Mouse (Mus musculus) layer of hippocampus, postnatal 25 days (tissue): ENCODE results near the gene Uqcc2. TPM values are rescaled to one million over a fixed set of nuclear protein-coding genes. Genes with fewer than 3 reads are reported as not detected.

Source experiments
- DNase-seq, 2 experiments: peaks; one replicate each; pipeline ENCODE4 v3.0.0; 2022; ENCODE audit warnings: mixed read lengths in 2 of 2, low spot score in 1 of 2; ENCODE audit errors: extremely low spot score in 1 of 2
- total RNA-seq, 2 experiments: library from RNA; stranded (reverse); gene quantifications; 2 replicates each; pipeline ENCODE4 v1.2.3; 2021

Gene Uqcc2
- total RNA-seq, 2 experiments from 2014 or later: 199 to 213 TPM

GRCm38 (mm10) chr17:27155752-27156151, 22.0 kb upstream of the Uqcc2 start:
- no peak for DNase-seq

DNA sequence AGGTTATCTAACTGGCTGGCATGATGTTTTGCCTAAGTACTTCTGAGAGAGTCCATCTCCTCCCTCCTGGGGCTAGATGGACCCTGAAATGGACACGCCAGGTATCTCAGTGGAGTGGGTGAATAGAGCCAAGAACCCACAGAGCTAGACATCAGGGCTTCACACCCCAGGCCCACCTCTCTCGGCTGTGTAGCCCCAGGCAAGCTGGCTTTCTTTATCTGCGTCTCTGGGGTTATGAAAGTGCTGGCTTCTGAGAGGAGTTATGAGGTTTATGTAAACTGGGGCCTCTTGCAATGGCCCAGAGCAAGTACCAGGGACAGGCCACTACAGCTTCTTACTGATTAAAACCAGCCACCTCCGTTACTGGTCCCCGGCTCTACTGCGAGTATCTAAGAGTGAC, 21.2 kb upstream of the Uqcc2 start:
- DNase-seq: no peak

- DNase-seq: no peak
Measured at GRCm38 (mm10) chr17:27154256-27154655, 20.5 kb upstream of the Uqcc2 start.

DNA sequence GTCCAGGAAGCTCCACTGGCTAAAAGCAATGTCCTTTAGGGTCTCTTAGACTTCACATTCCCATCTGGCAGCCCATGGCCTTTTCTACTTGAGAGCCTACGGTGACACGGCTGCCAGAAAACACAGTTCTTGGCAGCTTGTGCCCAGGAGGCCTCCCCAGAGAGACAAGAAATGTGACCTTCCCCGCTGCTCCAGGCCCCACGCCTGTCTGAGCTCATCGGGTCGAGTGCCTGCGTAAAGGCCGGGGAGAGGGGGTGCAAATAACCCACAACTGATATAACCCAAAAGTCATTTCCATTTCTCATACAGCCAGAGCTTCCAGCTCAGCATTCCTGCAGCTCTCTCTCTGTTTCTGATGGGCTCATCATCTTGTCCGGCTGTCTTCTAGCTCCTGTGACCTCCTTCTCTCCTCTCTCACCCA, 20.1 kb upstream of the Uqcc2 start:
- no peak for DNase-seq

DNA sequence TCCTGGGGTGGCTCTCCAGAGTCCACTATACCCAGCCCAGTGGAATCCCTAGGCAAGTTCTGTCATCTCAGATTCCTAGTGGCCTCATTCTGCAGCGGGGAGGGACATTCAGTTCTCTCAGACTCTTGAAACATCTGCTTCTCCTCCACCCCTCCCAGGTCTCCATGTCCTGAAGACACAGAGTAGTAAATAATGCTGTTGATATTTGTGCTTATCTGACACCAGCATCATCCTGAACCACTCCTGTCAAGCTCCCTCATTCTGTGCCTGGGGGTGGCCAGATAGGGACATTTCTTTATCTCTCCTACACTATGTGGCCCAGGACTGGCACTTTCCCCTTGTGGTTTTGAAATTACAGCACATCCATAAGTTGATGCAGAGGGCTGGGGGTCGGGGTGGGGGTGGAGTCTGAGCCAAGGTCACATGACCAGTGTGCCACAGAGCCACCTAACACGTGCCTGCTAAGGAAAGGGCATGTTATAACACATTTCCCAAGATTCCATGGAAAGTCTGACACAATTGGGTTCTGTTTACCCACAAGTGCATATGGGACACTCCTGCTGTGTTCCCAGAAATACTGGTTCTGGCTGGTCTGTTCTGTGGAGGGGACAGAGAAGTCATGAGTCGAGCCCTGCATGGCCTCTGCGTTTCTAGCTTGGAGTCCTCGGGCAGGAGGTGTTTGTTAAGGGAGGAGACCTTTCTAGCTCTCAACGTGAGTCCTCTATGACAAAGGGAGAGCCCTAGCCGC, 19.4 kb upstream of the Uqcc2 start:
- no peak for DNase-seq

- DNase-seq: no peak
Measured at GRCm38 (mm10) chr17:27151411-27151810, 17.7 kb upstream of the Uqcc2 start.

DNA sequence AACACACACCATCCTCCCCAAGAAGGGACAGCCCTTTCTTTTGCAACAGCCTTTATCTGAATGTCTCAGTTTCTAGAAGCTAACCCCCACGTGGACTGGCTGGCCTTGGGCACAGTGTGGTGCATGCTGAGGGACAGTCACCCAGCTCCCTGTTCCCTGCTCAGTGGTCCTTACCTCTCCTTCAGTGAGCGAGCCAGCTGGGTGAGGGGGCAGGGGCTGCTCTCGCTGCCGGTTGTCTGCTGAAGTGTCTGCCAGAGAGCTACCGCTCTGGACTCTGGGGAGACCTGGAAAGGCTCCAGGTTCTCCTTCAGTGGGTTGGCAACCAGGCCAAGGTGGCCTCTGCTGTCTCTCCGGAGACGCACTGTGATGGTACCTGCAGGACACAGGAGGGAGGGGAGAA, 17.2 kb upstream of the Uqcc2 start:
- DNase-seq: no peak

DNA sequence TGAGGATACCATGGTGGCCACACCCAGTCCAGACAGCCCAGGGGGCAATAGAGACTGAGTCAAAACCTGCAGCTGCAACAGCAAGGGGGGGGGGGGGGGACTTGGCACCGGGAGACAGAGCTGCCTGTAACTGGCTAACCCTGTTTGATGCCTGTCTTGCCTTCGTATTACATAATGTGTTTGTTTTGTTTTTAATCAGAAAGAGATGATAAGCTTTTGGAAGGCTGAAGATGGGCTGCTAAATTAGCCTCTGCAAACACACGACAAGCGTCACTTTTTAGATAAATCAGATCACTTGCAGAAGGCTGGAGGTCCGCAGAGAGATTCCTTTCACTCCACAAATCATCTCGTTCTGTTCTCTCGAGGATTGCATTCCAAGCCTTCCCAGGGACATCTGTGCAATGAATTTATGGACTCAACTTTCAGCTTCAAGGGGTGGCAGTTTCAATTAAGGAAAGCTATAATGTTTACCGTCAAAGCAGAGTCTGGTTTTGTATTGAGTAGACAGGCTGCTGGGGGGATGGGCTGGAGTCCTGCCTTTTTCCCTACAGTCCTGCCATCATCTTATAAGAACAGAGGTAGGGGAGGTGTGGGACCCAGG, 12.7 kb upstream of the Uqcc2 start:
- no peak for DNase-seq

DNA sequence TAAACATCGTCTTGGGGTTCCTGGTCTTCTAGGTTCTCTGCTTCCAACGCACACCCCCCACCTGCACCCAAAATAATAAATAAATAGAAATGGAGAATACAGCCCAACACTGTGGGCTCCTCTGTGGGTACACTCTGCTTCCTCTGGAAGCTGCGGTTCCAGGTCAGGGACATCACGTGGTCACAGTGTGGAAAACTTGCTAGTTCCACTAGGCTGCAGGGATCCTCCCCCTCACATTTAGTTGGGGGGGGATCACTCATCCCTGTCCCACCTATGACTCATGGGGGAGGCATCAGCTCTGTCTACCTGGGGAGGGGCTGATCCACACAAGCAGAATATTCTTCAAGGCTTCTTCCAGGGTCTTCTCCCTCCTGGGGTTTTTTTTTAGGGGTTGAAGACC, 10.4 kb upstream of the Uqcc2 start:
- DNase-seq: no peak

- no peak for DNase-seq
Measured at GRCm38 (mm10) chr17:27141971-27142450, 8.3 kb upstream of the Uqcc2 start.

GRCm38 (mm10) chr17:27140262-27140661, 6.5 kb upstream of the Uqcc2 start:
- DNase-seq: no peak

DNA sequence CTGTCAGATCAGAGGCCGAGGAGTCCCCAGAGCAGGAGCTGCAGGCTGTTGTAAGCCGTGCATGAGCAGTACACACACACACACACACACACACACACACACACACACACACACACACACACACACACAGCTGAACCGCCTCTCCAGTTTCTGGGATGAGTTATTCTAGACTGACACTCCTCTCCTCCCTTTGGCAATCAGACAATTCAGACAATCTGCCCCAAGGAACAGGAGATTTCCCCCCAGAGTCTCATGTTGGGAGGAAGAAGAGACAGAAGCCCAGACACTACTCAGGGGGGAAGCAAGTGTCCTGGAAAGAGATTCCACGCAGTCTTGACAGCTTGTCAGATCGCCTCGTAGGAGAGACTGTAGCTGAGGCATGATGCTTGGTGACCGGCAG, 5.6 kb upstream of the Uqcc2 start:
- no peak for DNase-seq

DNA sequence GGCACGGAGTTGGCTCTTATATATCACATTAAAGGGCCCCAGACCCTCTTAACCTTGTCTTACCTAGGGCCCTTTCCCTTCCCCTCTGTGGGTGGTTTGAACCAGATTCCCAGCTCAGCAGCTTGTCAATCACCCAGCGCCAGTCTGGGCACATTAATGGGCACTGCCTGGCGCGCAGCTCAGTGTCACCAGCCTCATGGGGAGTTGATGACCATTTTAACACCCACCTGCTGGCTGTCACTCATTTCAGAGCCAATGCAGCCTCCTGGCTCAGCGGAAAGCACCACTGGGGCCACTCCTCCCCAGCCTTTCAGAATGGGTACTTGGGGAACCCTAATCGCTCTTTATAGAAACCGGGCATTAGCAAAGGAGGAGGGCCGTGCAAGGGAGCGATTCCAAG, 4.7 kb upstream of the Uqcc2 start:
- DNase-seq: no peak

- no peak for DNase-seq
Measured at GRCm38 (mm10) chr17:27134715-27135114, 999 bp upstream of the Uqcc2 start.

DNA sequence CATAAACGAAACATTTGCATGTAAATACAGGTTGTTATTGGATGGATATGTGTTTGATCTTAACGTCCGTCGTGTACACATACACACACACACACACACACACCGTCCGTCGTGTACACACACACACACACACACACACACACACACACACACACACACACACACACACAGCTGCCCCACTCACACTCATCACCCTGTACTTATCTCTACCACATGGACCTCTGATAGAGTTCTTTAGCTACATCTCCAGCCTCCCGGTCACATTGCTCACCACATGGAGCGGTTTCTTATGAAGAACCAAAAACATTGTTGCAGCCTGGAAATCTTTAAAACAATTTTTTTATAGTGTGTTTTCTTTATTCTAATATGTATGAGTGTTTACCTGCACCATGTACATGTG, 471 bp upstream of the Uqcc2 start:
- DNase-seq: no peak

GRCm38 (mm10) chr17:27132238-27132637, 1.5 kb downstream of the Uqcc2 start:
- DNase-seq: no peak

DNA sequence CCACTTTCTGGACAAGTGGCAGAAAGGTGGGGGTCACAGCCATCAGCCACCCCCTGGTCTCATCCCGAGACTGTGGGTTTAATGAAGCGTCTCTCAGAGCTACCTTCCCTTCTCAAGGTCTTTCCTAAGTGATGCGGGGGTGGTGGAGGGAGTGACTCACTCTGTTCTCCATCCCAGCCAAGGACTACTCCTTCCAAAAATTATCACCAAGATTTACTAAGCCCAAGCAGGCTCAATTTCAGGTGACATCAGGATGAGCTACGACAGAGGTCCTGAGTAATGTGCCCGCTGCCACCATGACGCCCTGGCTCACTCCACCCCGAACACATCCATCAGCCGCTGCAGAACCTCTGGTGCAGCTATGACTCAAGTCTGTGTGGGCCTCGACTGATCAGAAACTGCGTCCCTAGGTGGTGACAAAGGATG, 2.5 kb downstream of the Uqcc2 start:
- no peak for DNase-seq

DNA sequence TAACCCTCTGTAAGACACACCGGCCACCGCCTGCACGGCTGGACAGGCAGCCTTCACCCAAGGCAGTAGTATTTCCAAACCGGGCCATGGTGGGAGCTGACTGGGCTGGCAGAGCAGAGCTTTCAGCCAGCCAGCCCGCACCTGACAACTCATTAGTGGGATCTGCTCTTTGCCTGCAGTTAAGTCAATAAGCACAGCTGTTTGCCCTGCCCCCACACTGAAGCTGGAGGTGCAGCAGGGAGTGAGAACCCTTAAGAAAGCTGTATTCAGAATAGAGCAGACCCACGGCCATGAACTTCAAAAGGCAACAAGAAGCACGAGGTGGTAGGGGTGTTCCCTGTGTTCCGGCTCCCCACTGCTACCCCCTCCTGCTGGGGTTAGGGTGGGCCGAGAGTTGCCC, 3.5 kb downstream of the Uqcc2 start:
- no peak for DNase-seq

GRCm38 (mm10) chr17:27129819-27130218, 3.9 kb downstream of the Uqcc2 start:
- DNase-seq: no peak

GRCm38 (mm10) chr17:27129291-27129690, 4.4 kb downstream of the Uqcc2 start:
- DNase-seq: peak in 1 of 2 experiments; percentile 50

- no peak for DNase-seq
Measured at GRCm38 (mm10) chr17:27128189-27128588, 5.5 kb downstream of the Uqcc2 start.

DNA sequence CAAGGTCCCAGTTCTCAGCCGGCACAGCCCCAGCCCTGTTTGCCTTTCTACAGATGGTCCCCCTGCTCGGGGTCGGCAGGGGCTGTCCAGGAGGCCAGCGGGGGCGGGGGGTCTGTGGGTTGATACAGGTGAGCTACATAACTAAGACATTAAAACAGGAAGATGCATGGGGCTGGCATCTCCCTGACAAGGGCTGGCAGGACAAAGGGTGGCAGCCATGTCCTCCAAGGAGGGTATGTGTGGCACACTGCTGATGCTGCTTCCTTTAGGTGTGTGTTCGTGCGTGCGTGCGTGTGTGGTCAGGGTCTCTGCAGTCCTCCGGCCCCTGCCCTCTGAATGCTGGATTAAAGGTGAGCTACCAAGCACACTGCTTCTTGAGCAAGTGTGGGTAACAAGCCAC, 6.7 kb downstream of the Uqcc2 start:
- DNase-seq: no peak
